In the genomic region with DNA sequence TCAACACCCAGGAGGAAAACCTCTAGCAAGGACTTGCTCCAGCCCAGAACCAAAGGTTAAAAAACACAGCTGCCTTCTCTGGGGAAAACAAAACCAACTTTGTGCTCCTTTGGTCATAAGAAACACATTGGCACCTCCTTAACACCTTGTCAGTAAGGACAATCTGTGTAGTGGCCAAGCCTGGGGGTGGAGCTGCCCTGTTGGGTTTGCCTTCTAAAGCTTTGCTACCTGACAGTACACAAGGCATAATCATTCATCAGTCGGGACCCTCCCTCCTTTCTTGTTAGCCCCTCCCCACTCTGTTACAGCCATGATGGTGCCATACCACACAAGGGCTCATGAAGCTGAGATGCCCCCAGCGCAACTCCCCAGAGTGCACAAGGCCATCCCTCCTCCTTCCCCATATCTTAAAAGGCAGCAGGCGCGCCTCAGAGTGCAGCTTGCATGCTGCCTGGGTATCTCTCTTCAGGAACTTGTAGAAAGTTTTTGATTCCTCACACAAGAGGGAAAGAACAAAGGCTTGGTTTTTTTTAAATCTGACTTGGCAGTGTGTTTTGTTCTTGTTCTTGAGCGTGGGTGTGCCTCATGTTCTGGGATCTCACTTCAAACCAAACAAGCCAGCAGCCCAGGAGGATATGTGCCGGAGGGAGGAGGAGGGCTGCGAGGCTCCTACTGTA, we compare ENCODE assay signal across 9 mouse cellular contexts.
DNase-seq lines count a peak whose midpoint lies in the region; ATAC-seq and TF ChIP-seq lines count a peak whose summit lies in the region.
"Had no signal": no experiment of that assay in that cellular context is flagged by ENCODE, and none has a peak within 500 bp of the region (broad histone marks: within the 10 kb centered on the region; RNA-seq: fewer than 3 reads in every experiment).

No protein-coding gene starts in this region.

- peak overlapping the region; percentile 59; the same call in 1 of the 2 replicates for H3K27ac ChIP-seq in layer of hippocampus, adult 2 months
- no peak overlapping the region for H3K27ac ChIP-seq in intestine, embryonic 16.5 days (ENCODE audit: low read length)
- no peak overlapping the region for H3K27ac ChIP-seq in forebrain, embryonic 15.5 days (replicated peaks)
- no peak overlapping the region for H3K27ac ChIP-seq in midbrain, embryonic 13.5 days
- no peak overlapping the region for H3K27ac ChIP-seq in forebrain, postnatal 0 days (ENCODE audit: low read depth, low read length)

- no peak for TF ChIP-seq CTCF in layer of hippocampus, adult 2 months (conservative IDR thresholded peaks at IDR 0.05)
- TF ChIP-seq CTCF in forebrain, postnatal 0 days (IDR thresholded peaks at IDR 0.05; ENCODE audit: low read depth), result no peak

- no peaks in the 10 kb centered on the region for H3K27me3 ChIP-seq in intestine, embryonic 16.5 days (replicated peaks; ENCODE audit: control insufficient read depth, insufficient read depth, low read length)
- H3K27me3 ChIP-seq in forebrain, embryonic 15.5 days, result no peaks in the 10 kb centered on the region
- no peaks in the 10 kb centered on the region for H3K27me3 ChIP-seq in midbrain, embryonic 13.5 days
- no peaks in the 10 kb centered on the region for H3K27me3 ChIP-seq in forebrain, postnatal 0 days (ENCODE audit: insufficient read depth, low read length)

- WGBS in intestine, embryonic 16.5 days, result 54% methylated on average over 7 of the region's 7 CpGs
- WGBS in forebrain, embryonic 15.5 days, result 68% methylated on average over 7 of the region's 7 CpGs
- 65% methylated on average over 7 of the region's 7 CpGs for WGBS in midbrain, embryonic 13.5 days
- 68% methylated on average over 7 of the region's 7 CpGs for WGBS in forebrain, postnatal 0 days

- peak; percentile 47 to 67 for DNase-seq in layer of hippocampus, adult 2 months (ENCODE audit: low spot score in 2 of 2)
- no peak for DNase-seq in layer of hippocampus, postnatal 10 days (ENCODE audit: low spot score in 2 of 2)
- DNase-seq in naive thymus-derived CD4-positive, alpha-beta T cell, adult 2 months (ENCODE audit: low read depth), result peak; percentile 70
- DNase-seq in forebrain, postnatal 0 days, result no peak
- DNase-seq: spleen, adult 18-20 months had no signal

- no peaks in the 10 kb centered on the region for H3K36me3 ChIP-seq in intestine, embryonic 16.5 days (ENCODE audit: control insufficient read depth, insufficient read depth, low read length)
- H3K36me3 ChIP-seq in forebrain, embryonic 15.5 days, result no peaks in the 10 kb centered on the region
- no peaks in the 10 kb centered on the region for H3K36me3 ChIP-seq in midbrain, embryonic 13.5 days
- no peaks in the 10 kb centered on the region for H3K36me3 ChIP-seq in forebrain, postnatal 0 days (ENCODE audit: insufficient read depth)

- H3K4me2 ChIP-seq in intestine, embryonic 16.5 days (ENCODE audit: low read depth, low read length), result no peak overlapping the region
- H3K4me2 ChIP-seq in forebrain, embryonic 15.5 days (replicated peaks), result no peak overlapping the region
- H3K4me2 ChIP-seq in midbrain, embryonic 13.5 days (replicated peaks), result no peak overlapping the region
- H3K4me2 ChIP-seq in forebrain, postnatal 0 days (ENCODE audit: low read depth), result no peak overlapping the region

- H3K4me1 ChIP-seq in intestine, embryonic 16.5 days (ENCODE audit: control insufficient read depth, insufficient read depth, low read length), result peaks cover 20% of the 10 kb centered on the region
- peaks cover 9% of the 10 kb centered on the region for H3K4me1 ChIP-seq in forebrain, embryonic 15.5 days
- H3K4me1 ChIP-seq in midbrain, embryonic 13.5 days (replicated peaks), result peaks cover 4% of the 10 kb centered on the region; the same call in 1 of the 2 replicates
- no peaks in the 10 kb centered on the region for H3K4me1 ChIP-seq in forebrain, postnatal 0 days (ENCODE audit: insufficient read depth)

- peak; percentile 30; the same call in 1 of the 2 replicates for ATAC-seq in common myeloid progenitor, adult 5-6 weeks (replicated peaks; ENCODE audit: low read depth, poor library complexity, severe bottlenecking)
- ATAC-seq in intestine, embryonic 16.5 days, result peak; percentile 52; the same call in 1 of the 2 replicates
- ATAC-seq in forebrain, embryonic 15.5 days (replicated peaks), result no peak
- ATAC-seq in midbrain, embryonic 13.5 days, result no peak
- no peak for ATAC-seq in forebrain, postnatal 0 days

- no peak overlapping the region for H3K9ac ChIP-seq in intestine, embryonic 16.5 days (ENCODE audit: low read depth, low read length)
- no peak overlapping the region for H3K9ac ChIP-seq in forebrain, embryonic 15.5 days (replicated peaks)
- H3K9ac ChIP-seq in midbrain, embryonic 13.5 days (replicated peaks), result no peak overlapping the region
- no peak overlapping the region for H3K9ac ChIP-seq in forebrain, postnatal 0 days

- H3K9me3 ChIP-seq in intestine, embryonic 16.5 days (ENCODE audit: control insufficient read depth, low read length), result no peaks in the 10 kb centered on the region
- no peaks in the 10 kb centered on the region for H3K9me3 ChIP-seq in forebrain, embryonic 15.5 days
- H3K9me3 ChIP-seq in midbrain, embryonic 13.5 days, result no peaks in the 10 kb centered on the region
- H3K9me3 ChIP-seq in forebrain, postnatal 0 days (ENCODE audit: low read length), result no peaks in the 10 kb centered on the region

- no peak overlapping the region for H3K4me3 ChIP-seq in layer of hippocampus, adult 2 months
- no peak overlapping the region for H3K4me3 ChIP-seq in intestine, embryonic 16.5 days (ENCODE audit: low read length)
- no peak overlapping the region for H3K4me3 ChIP-seq in forebrain, embryonic 15.5 days
- no peak overlapping the region for H3K4me3 ChIP-seq in midbrain, embryonic 13.5 days (replicated peaks)
- H3K4me3 ChIP-seq in forebrain, postnatal 0 days (ENCODE audit: low read depth, low read length), result no peak overlapping the region

Comparison
In these comparisons a context has a peak if more than half of its experiments do, and no peak if none do; other contexts are left out.
1. DNase-seq: peak in layer of hippocampus, adult 2 months (2 of 2) and naive thymus-derived CD4-positive, alpha-beta T cell, adult 2 months (single experiment); none in layer of hippocampus, postnatal 10 days (0 of 2) and forebrain, postnatal 0 days (single experiment).
2. ATAC-seq: peak in common myeloid progenitor, adult 5-6 weeks (single experiment) and intestine, embryonic 16.5 days (single experiment); none in forebrain, embryonic 15.5 days (single experiment), midbrain, embryonic 13.5 days (single experiment) and forebrain, postnatal 0 days (single experiment).